Mouse (Mus musculus) frontal cortex, postnatal 25 days (tissue): Measurements from ENCODE around the gene Cobll1.

ENCODE experiments used
- DNase-seq, 2 experiments: peaks; one replicate each; pipeline ENCODE4 v3.0.0; 2022; ENCODE audit warnings: low spot score in 2 of 2

Cobll1 gene

DNA sequence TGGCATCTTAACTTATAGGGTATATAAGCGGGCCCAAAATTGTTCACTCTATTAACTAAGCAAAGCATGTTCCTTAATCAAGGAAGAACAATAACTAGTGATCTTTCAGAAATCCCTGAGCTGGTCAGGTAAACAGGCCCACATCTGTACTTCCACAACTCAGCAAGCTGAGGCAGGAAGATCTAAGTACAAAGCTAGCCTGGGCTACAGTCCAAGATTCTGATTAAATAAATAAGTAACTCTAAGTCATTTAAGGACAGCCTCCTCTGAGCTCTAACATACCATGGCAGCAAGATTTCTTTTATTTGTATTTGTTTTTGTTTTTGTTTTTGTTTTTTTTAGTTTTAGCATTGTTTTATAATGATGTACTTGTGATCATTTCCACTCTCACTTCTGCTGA lies 42.2 kb downstream of the Cobll1 start:
- DNase-seq = no peak

- no peak for DNase-seq
Observed at GRCm38 (mm10) chr2:65195233-65196010, 43.8 kb downstream of the Cobll1 start.

GRCm38 (mm10) chr2:65193091-65193795 lies 46.0 kb downstream of the Cobll1 start:
- no peak for DNase-seq

- no peak for DNase-seq
Observed at GRCm38 (mm10) chr2:65191398-65191797, 47.8 kb downstream of the Cobll1 start.

GRCm38 (mm10) chr2:65189346-65189745 lies 49.9 kb downstream of the Cobll1 start:
- DNase-seq = no peak

DNA sequence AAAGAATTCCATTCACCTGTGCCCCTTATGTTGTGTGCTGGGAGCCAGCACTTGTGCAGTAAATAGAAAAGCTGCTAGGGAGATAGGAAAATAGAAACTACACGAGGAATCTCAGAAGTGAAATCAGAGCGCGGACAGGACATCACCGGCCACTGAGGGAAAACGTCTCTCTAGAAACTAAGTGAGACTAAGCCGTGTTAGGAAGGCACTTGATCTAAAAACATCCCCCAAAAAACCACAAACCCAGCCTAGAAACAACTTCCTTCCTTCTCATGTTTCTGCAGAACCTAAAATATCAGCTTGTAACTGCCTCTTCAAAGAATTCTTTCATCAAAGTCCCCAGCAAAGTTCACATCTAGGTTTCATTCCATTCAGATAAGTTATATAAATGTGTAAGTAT lies 50.6 kb downstream of the Cobll1 start:
- DNase-seq = no peak

- DNase-seq = no peak
Observed at GRCm38 (mm10) chr2:65187652-65188051, 51.6 kb downstream of the Cobll1 start.

GRCm38 (mm10) chr2:65187164-65187563 lies 52.0 kb downstream of the Cobll1 start:
- no peak for DNase-seq

DNA sequence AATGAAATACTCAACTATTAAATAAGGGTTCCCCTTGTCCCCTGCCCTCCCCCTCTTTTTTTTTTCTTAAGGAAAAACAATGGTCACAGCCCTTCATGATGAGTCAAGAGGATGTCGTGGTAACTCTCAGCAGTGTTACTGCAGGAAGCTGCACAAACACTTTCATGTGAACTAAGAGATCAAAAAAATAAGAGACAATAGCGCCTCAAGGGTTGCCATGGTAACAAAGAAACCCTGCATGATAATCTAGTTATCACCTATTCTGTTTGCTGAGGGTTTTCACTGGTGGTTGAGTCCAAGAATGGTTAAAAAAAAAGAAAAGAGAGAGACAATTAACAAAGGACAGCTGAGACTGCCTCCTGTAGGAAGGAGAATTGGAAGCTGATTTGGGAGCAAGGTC lies 56.5 kb downstream of the Cobll1 start:
- DNase-seq = no peak

- DNase-seq = no peak
Observed at GRCm38 (mm10) chr2:65181736-65182135, 57.5 kb downstream of the Cobll1 start.

- no peak for DNase-seq
Observed at GRCm38 (mm10) chr2:65181066-65181716, 58.0 kb downstream of the Cobll1 start.

GRCm38 (mm10) chr2:65175645-65176044 lies 63.6 kb downstream of the Cobll1 start:
- DNase-seq = no peak

- DNase-seq = no peak
Observed at GRCm38 (mm10) chr2:65172071-65172470, 67.1 kb downstream of the Cobll1 start.

DNA sequence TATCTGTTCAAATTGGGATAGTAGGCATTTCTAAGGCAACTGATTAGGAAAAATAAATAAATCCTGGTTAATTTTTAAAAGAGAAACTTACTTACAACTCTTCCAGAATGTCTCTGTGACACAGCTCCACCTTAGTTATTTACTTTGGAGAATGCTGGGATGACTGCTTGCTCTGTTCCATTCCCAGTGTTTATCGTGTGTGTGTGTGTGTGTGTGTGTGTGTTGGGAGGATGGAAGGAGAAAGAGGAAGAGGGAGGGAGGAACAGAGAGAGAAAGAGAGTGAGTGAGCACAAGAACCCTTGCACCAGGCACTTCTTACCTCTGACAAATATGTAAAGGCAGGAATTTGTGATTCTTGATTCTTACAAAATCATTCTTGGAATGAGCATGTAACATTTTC lies 67.7 kb downstream of the Cobll1 start:
- DNase-seq = no peak

DNA sequence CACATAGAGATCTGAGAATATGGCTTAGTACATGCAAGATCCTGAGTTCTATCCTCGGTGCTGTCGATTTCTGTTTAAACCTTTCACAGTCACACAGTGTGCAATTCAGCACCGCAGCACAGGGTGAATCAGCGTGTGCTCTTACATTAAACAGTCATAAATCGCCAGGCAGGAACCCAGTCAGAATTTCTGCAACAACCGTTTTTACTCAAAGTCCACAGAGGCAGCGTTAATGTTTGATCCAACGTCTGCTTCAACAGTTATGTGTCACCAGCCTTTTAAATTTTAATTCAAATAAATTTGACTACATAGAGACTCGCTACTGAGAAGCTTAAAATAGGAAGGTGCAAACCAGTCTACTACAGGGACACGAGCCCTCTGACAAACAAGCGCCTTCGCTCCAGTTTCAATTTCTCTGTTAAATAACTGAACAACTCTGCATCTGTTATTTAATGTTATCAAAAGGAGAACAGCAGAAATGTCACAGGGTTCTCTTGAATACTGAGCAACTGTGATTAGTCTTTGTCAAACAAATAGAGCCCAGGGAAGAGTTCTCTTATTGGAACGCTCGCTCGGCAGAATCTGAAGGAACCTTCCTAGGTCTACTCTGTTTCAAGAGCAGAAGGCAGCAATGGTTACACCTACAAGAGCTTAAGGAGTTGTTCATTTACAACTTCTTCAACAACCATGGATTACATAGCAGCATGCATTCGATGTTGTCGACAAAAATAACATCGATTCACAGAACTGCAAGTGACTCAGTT lies 68.3 kb downstream of the Cobll1 start:
- no peak for DNase-seq

- DNase-seq = no peak
Observed at GRCm38 (mm10) chr2:65170256-65170655, 68.9 kb downstream of the Cobll1 start.

DNA sequence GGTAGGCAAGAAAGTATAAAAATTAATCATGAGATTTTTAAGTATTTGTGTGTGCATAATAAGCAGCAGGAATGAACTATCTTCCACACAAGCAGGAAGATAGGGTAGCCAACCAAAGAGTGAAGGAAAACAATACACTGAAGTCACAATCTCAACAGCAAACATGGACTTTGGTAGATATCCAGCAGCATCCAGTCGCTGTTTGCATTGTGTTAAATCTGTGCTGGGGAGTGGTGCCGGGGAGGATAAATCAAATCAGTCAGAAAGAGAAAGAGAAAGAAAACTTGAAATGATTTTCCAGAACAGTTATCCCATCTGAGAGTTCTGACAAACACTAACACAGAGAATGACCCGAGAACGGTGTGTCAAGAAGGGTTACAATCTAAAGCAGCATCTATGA lies 75.2 kb downstream of the Cobll1 start:
- no peak for DNase-seq

DNA sequence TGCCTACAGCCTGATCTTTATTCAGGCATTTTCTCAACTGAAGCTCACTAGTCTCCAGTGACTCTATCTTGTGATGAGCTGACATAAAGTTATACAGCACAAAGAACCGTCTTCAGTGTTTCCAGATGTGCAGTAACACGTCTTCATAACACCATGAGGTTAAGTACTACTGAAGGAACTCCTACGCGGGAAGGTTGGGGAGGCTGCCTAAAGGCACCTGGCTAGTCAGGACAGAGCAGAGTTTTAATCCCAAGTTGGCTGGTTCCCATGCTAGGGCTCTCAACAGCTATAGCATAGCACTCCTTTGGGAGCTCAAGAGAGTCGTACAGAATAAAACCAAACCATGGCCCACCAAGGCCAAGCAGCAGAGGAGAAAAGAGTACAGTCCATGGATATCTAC lies 76.6 kb downstream of the Cobll1 start:
- DNase-seq = no peak

- DNase-seq = no peak
Observed at GRCm38 (mm10) chr2:65161715-65162114, 77.5 kb downstream of the Cobll1 start.

DNA sequence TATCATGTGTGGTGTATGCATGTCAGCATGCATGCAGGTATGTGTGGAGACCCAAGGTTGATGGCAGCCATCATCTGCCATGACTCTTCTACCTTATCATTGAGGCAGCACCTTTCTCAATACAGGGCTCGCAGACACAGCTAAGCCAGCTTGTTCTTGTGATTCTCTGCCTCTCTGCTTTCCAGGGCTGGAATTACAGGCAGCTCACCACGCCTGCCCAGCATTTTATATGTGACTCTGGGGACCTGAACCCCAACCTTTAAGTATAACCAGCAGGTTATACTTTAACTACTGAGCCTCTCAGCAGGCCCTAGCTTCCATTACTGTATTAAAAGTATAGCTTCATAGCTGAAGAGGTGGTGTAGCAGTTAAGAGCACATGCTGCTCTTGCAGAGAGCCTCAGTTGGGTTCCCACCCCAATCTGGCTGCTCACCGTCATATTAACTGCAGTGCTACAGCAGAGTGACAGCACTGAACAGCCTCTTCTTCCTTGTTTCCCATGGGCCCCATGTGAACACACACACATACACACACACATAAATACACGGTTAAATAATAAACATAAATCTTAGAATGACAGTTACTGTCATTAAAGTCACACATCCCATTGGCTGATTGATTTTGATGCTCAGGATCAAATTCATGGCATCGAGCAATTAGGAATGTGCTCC lies 81.1 kb downstream of the Cobll1 start:
- no peak for DNase-seq

DNA sequence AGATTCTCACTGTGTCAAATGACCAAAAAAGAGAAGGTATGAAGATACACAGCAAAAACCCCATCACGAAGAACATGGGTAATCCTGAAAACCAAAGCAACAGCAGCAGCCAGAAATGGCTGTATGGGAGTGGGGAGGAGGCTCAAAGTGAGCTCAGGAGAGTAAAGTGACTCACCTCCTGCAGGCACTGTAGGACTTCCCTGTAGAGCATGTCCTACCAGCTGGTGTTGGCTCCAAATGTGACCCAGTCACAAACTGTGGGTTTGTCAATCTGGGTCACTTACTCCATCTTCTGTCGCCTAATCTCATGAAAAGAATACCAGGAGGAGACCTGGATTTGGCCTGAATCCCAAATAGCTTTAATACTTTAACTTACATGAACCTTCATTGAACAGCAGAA lies 81.9 kb downstream of the Cobll1 start:
- no peak for DNase-seq

- no peak for DNase-seq
Observed at GRCm38 (mm10) chr2:65148928-65149327, 90.3 kb downstream of the Cobll1 start.
